ENCODE assay signal across 35 mouse cellular contexts in genomic region chr16:32400267-32400666, GRCm38 (mm10). TPM values are rescaled to one million over a fixed set of nuclear protein-coding genes. Genes with fewer than 3 reads are reported as not detected.
A peak's percentile ranks its signal among the peaks of the same experiment; 100 is the strongest.
DNase-seq lines count a peak whose midpoint lies in the region; ATAC-seq and TF ChIP-seq lines count a peak whose summit lies in the region.
"Had no signal": no experiment of that assay in that cellular context is flagged by ENCODE, and none has a peak within 500 bp of the region (broad histone marks: within the 10 kb centered on the region; RNA-seq: fewer than 3 reads in every experiment).

TSS of gene Tm4sf19 (plus strand) at chr16:32400506.

- no peak for TF ChIP-seq RAD21 in CH12.LX (IDR thresholded peaks at IDR 0.05; ENCODE audit: low read depth, low read length)

- H3K27me3 ChIP-seq in megakaryocyte, embryonic 14.5 days (replicated peaks): no peaks in the 10 kb centered on the region
- H3K27me3 ChIP-seq in CH12.LX (replicated peaks): no peaks in the 10 kb centered on the region
- H3K27me3 ChIP-seq: embryonic facial prominence, embryonic 13.5 days; forebrain, embryonic 15.5 days; kidney, embryonic 15.5 days; limb, embryonic 13.5 days; lung, embryonic 15.5 days; midbrain, embryonic 15.5 days; stomach, embryonic 15.5 days had no signal

- H3K27ac ChIP-seq in CH12.LX (ENCODE audit: insufficient read depth, low read depth) (peak within 1 kb of the TSS; percentile 63; the same call in 1 of the 2 replicates), macrophage (peak within 1 kb of the TSS; percentile 69)
- H3K27ac ChIP-seq: embryonic facial prominence, embryonic 13.5 days; forebrain, embryonic 10.5 days; forebrain, embryonic 15.5 days; kidney, embryonic 15.5 days; limb, embryonic 13.5 days; lung, embryonic 15.5 days; midbrain, embryonic 15.5 days; stomach, embryonic 15.5 days had no signal

- TF ChIP-seq CTCF in CH12.LX (conservative IDR thresholded peaks at IDR 0.05 in 1 of 2, IDR thresholded peaks at IDR 0.05 in 1 of 2; ENCODE audit: low read depth in 2 of 2, low read length in 2 of 2): no peak

- TF ChIP-seq EP300 in CH12.LX (IDR thresholded peaks at IDR 0.05; ENCODE audit: low read length): no peak

- H3K4me1 ChIP-seq in megakaryocyte, embryonic 14.5 days: peaks cover 57% of the 10 kb centered on the region
- peaks cover 33 to 61% of the 10 kb centered on the region in 2 experiments for H3K4me1 ChIP-seq in CH12.LX (ENCODE audit: control insufficient read depth in 1 of 2, insufficient read depth in 2 of 2)
- H3K4me1 ChIP-seq: embryonic facial prominence, embryonic 13.5 days; forebrain, embryonic 15.5 days; lung, embryonic 15.5 days; midbrain, embryonic 15.5 days; stomach, embryonic 15.5 days had no signal

- H3K9me3 ChIP-seq in megakaryocyte, embryonic 14.5 days: no peaks in the 10 kb centered on the region
- no peaks in the 10 kb centered on the region for H3K9me3 ChIP-seq in CH12.LX (replicated peaks; ENCODE audit: low read length)
- H3K9me3 ChIP-seq: embryonic facial prominence, embryonic 13.5 days; forebrain, embryonic 10.5 days; forebrain, embryonic 15.5 days; kidney, embryonic 15.5 days; limb, embryonic 13.5 days; lung, embryonic 15.5 days; midbrain, embryonic 15.5 days; stomach, embryonic 15.5 days had no signal

- DNase-seq in adrenal gland, postnatal 10 days: peak; percentile 13
- DNase-seq in adrenal gland, adult 18-20 months (ENCODE audit: low spot score in 2 of 2): no peak
- DNase-seq in CH12.LX (ENCODE audit: extremely low read depth): no peak
- DNase-seq in gastrocnemius, adult 8-10 months (ENCODE audit: low spot score in 2 of 2): no peak
- DNase-seq: cerebellum, adult 11-12 months; cerebellum, adult 9-11 months; embryo, embryonic 11 days; gastrocnemius, postnatal 10 days; heart, postnatal 14 days; kidney, postnatal 25 days; right cerebral cortex, postnatal 4 days; thymus, adult 18-20 months; thymus, postnatal 25 days had no signal

- peak within 1 kb of the TSS; percentile 52 for H3K4me2 ChIP-seq in CH12.LX (ENCODE audit: insufficient read depth, low read depth, poor library complexity, severe bottlenecking)
- H3K4me2 ChIP-seq: embryonic facial prominence, embryonic 13.5 days; forebrain, embryonic 15.5 days; kidney, embryonic 15.5 days; limb, embryonic 13.5 days; liver, embryonic 11.5 days; lung, embryonic 15.5 days; midbrain, embryonic 15.5 days; stomach, embryonic 15.5 days had no signal

- H3K79me2 ChIP-seq in CH12.LX (replicated peaks; ENCODE audit: control insufficient read depth, extremely low read depth, insufficient read depth, poor library complexity, severe bottlenecking): no peaks in the 10 kb centered on the region; the same call in 1 of the 2 replicates
- no peaks in the 10 kb centered on the region for H3K79me2 ChIP-seq in macrophage (ENCODE audit: inconsistent target)

- H3K4me3 ChIP-seq in megakaryocyte, embryonic 14.5 days (replicated peaks): peak within 1 kb of the TSS; percentile 74
- H3K4me3 ChIP-seq in CH12.LX (replicated peaks in 1 of 3; ENCODE audit: low read depth in 2 of 3, low read length in 2 of 3, poor library complexity in 1 of 3): peak within 1 kb of the TSS in 1 of 3 experiments; percentile 31
- H3K4me3 ChIP-seq in macrophage (ENCODE audit: inconsistent target): no peak within 1 kb of the TSS
- H3K4me3 ChIP-seq: embryonic facial prominence, embryonic 13.5 days; forebrain, embryonic 10.5 days; forebrain, embryonic 15.5 days; kidney, embryonic 15.5 days; limb, embryonic 13.5 days; lung, embryonic 15.5 days; midbrain, embryonic 15.5 days; stomach, embryonic 15.5 days had no signal

- no peak for TF ChIP-seq POLR2A in CH12.LX (IDR thresholded peaks at IDR 0.05; ENCODE audit: low read depth, low read length)

- ATAC-seq in megakaryocyte, adult 5-6 weeks (ENCODE audit: poor library complexity, severe bottlenecking): no peak
- ATAC-seq: forebrain, embryonic 15.5 days; hindbrain, embryonic 16.5 days; midbrain, embryonic 15.5 days had no signal

- 70% methylated on average over 7 of the region's 7 CpGs for WGBS in macrophage (ENCODE audit: missing documents)

- in situ Hi-C loops in CH12.LX (cut with MboI; ENCODE audit: low pct_ligation_motif_present, low pct_unique_long_range_greater_than_20kb, low sequenced_read_pairs): loop anchor here (5.0 kb wide), 1 partner anchor 37 kb away; no protein-coding TSS in a partner anchor

- H3K9ac ChIP-seq in CH12.LX (ENCODE audit: insufficient read depth, low read depth): peak within 1 kb of the TSS; percentile 48; the same call in 1 of the 2 replicates
- H3K9ac ChIP-seq: embryonic facial prominence, embryonic 13.5 days; forebrain, embryonic 15.5 days; kidney, embryonic 15.5 days; limb, embryonic 13.5 days; lung, embryonic 15.5 days; midbrain, embryonic 15.5 days; stomach, embryonic 15.5 days had no signal

- H3K36me3 ChIP-seq in megakaryocyte, embryonic 14.5 days (replicated peaks; ENCODE audit: low read length): peaks cover 7% of the 10 kb centered on the region
- no peaks in the 10 kb centered on the region for H3K36me3 ChIP-seq in CH12.LX (replicated peaks in 1 of 2; ENCODE audit: control insufficient read depth in 1 of 2, insufficient read depth in 1 of 2, low read length in 1 of 2)
- no peaks in the 10 kb centered on the region for H3K36me3 ChIP-seq in macrophage (ENCODE audit: inconsistent target)
- H3K36me3 ChIP-seq: embryonic facial prominence, embryonic 13.5 days; forebrain, embryonic 10.5 days; forebrain, embryonic 15.5 days; kidney, embryonic 15.5 days; limb, embryonic 13.5 days; lung, embryonic 15.5 days; midbrain, embryonic 15.5 days; stomach, embryonic 15.5 days had no signal

- dilution Hi-C loops in CH12.LX (cut with MboI; ENCODE audit: extremely low pct_ligation_motif_present, extremely low pct_unique_long_range_greater_than_20kb, low sequenced_read_pairs): no loop called here

TF ChIP-seq in CH12.LX, 34 proteins besides CTCF, POLR2A, EP300 and RAD21:
- no peak for TF ChIP-seq JUN (IDR thresholded peaks at IDR 0.05; ENCODE audit: insufficient read depth, low read depth, low read length)

RNA-seq across cellular contexts. Expression of gene Tm4sf19, which starts in this region (rescaled TPM):
- total RNA-seq in adrenal gland, postnatal 10 days (2021): under 1 TPM in 1 of 2 experiments, not detected in 1; 0.42 TPM
- total RNA-seq in adrenal gland, adult 18-20 months (2021): 1 to 10 TPM in 1 of 2 experiments, under 1 TPM in 1; 0.33 to 1.3 TPM
- 0.83 TPM in 1 of 2 replicates, not detected in the other for polyA plus RNA-seq in megakaryocyte, embryonic 14.5 days (2012; ENCODE audit: insufficient read depth, low replicate concordance)
- total RNA-seq in megakaryocyte, adult 5-6 weeks (2015): not detected in 2 replicates
- total RNA-seq in megakaryocyte, adult 5-6 weeks (2017): not detected in 2 replicates
- total RNA-seq in CH12.LX (2012; rRNA removed) (0.25 and 0.29 TPM in 2 replicates), CH12.LX (2014; rRNA removed) (0.45 and 0.78 TPM in 2 replicates)
- polyA plus RNA-seq in CH12.LX (2012; ENCODE audit: insufficient read length, low read depth) (0.52 and 1.3 TPM in 2 replicates), macrophage (2018) (0.67 to 1.2 TPM (median 1.1 TPM) in 3 replicates)
- 1 to 10 TPM in 4 of 26 experiments, under 1 TPM in 4, not detected in 18; 0.53 to 2.3 (median 0.99) TPM for total RNA-seq in macrophage (2018; cell fraction: chromatin; rRNA removed)
- total RNA-seq in macrophage (2018; cell fraction: cytosol; rRNA removed): 1 to 10 TPM in 18 of 26 experiments, under 1 TPM in 8; 0.56 to 2.1 (median 1.2) TPM
- total RNA-seq in macrophage (2018; cell fraction: nucleus; rRNA removed): 1 to 10 TPM in 9 of 26 experiments, under 1 TPM in 11, not detected in 6; 0.48 to 1.9 (median 0.99) TPM
- not detected for total RNA-seq in gastrocnemius, adult 8-10 months (2022)
- total RNA-seq: heart, postnatal 14 days; layer of hippocampus, adult 18-20 months; layer of hippocampus, postnatal 14 days; left cerebral cortex, postnatal 36 days; neutrophil, adult 5-6 weeks had no signal
- polyA plus RNA-seq: embryonic facial prominence, embryonic 13.5 days; forebrain, embryonic 10.5 days; forebrain, embryonic 15.5 days; heart, embryonic 14.5 days; hindbrain, embryonic 11.5 days; hindbrain, embryonic 16.5 days; intestine, embryonic 14.5 days; kidney, embryonic 15.5 days; limb, embryonic 13.5 days; liver, embryonic 11.5 days; liver, embryonic 16.5 days; lung, embryonic 15.5 days; midbrain, embryonic 15.5 days; neural tube, embryonic 11.5 days; stomach, embryonic 15.5 days had no signal

Comparison
In these comparisons a context has a peak if more than half of its experiments do, and no peak if none do; other contexts are left out.
1. Peak in DNase-seq in adrenal gland, postnatal 10 days; RNA of the gene not detected or under 1 TPM.